Mouse (Mus musculus) spleen, embryonic (tissue): ENCODE results near the gene Uvrag.

Experiments used
- CTCF ChIA-PET: fragments of 350-600 bp; sonication (Branson Sonifier 250); formaldehyde crosslinking; loops from one replicate; lab custom pipeline; 2022; lab: Charles Lee

Uvrag gene

DNA sequence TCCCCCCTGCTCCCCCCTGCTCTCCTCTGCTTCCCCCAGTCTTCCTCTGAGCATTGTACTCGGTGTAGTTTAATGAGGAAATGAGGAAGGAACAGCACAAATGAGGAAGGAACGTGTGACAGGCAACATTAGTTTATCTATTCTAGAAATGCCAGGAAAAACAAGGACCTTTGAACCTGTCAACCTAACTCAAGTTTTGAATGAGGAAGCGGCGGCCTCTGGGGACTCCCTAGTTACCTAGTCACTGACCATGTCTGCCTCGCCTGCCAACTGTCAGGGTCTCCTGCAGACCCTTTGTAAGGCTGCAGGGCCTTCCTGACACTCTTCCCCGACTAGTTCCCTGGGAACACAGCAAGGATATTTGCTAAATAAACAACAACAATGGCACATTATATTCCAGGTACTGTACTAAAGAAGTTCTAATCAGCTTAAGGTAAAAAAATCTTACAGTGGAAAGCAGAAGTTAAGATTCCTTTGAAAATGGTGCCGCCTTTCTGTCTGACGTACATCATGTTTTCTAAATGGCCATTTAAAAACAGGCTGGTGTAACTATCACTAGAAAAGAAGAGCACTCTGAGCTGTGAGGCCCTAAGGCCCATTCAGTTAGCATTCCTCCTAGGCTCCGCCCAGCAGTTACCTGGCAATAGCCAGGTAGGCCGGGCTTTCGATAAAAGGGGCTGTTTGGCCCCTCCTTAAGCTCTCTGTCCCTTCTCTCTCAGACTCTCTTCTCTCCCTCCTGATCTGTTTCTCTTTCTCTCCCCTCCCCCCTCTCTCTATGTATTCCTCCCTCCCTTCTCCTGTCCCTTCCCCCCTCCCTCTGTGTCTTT is 39.0 kb downstream of the Uvrag start:
- CTCF ChIA-PET, result no interaction called here

DNA sequence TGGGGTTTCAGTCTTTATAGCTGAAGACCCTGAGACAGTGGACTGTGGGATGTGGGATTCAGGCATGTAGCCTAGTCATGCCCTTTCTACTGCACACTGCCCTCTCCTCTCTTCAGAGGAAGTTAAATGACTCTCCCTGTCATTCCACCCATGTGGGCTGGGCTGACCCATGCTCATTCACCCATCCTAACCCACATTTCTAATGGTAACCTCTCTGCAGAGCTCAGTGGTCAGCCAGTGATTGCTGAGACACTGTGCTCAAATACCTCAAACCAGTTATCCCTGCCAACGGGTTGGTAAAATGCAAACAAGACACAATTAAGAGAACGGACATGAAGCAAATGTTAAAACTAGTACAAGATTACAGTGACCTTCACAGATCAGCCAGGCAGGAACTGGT is 39.9 kb downstream of the Uvrag start:
- CTCF ChIA-PET, result interaction anchor here (0.6 kb wide), 2 partner anchors 14 to 1340 kb away, joined by 3 to 4 read pairs; no protein-coding TSS in a partner anchor

DNA sequence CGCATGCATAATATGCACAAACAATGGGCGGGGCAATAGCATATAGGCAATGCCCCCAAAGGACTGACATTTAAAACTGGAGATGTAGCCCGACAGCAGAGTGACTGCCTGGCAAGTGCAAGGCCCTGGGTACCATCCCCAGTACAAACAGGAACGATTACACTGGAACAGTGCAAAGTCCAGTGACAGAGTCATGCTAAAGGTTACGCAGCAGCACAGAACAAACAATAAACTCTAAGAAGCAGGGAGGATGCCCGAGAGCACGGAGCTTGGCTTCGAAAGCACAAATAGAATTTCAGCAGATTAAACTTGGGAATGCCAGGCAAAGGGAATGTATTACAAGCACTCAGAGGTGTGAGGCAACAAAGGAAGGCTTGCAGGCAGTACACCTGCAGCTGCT is 40.4 kb downstream of the Uvrag start:
- CTCF ChIA-PET, result interaction anchor here (0.6 kb wide), 2 partner anchors 14 to 1340 kb away, joined by 3 to 4 read pairs; no protein-coding TSS in a partner anchor

DNA sequence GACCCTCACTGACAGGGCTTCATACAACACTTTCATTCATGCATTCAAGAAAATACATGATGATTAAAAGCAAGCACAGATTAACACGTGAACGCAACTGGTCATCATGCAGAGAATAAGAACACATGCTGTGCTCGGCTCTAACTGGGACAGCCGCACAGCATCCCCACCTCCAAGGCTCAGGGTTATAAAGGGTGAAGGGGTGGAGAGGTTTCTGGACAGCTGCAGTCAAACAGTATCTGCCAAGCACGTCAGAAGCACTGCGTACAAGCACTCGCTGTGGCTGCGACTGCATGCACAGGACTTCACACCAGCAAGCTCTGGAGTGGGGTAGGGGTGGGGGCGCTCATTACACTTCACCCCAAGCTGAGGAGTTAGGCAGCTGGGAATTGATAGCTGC is 40.9 kb downstream of the Uvrag start:
- CTCF ChIA-PET, result no interaction called here

DNA sequence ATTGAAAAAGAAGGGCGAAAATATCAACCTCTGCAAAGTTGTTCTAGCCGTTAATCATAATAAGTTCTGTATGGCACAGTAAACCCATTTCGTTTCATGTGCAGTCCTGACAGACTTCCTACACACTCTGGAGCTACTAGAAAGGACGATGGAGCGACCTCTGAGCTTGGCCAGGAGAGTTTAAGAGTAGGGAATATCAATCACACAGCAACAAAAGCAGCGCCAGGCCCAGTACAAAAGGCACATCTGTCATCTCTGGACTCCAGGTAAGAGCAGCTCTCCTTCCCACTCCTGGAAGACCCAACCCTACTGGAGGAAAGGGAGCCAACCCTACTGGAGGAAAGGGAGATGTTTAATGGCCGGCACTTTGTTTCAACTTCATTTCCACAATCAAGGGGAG is 43.2 kb downstream of the Uvrag start:
- CTCF ChIA-PET, result interaction anchor here (0.6 kb wide), 1 partner anchor 55 kb away, joined by 3 read pairs; no protein-coding TSS in a partner anchor

DNA sequence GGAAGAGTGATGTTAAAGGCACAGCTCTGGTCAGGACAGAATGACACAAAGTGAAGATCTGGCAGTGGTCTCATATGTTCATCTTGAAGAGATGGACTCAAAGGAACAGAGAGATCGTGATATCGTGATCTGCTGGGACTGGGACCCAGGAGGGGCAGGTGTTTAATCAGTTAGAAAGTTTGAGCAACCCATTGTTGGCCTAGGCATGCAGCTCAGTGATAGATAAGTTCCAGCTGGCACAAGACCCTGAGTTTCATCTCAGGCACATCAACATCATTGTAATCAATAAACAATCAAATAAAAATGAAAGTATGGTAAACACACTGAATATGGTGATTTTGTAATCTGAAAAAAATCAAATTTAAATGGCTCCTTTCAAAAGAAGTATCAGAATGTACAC is 43.8 kb downstream of the Uvrag start:
- CTCF ChIA-PET, result no interaction called here

DNA sequence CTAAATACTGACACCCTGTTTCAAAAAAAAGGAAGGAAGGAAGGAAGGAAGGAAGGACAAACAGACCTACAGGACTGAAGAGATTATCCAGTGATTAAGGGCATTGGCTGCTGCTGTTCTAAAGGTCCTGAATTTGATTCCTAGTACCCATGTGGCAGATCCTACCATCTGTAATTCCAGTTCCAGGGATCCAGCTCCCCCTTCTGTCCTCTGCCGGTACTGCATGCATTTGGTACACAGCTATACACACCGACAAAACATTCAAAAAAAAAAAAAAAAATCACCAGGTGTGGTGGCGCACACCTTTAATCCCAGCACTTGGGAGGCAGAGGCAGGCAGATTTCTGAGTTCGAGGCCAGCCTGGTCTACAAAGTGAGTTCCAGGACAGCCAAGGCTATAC is 45.8 kb downstream of the Uvrag start:
- CTCF ChIA-PET, result interaction anchor here (0.7 kb wide), 1 partner anchor 1766 kb away, joined by 4 read pairs; no protein-coding TSS in a partner anchor

DNA sequence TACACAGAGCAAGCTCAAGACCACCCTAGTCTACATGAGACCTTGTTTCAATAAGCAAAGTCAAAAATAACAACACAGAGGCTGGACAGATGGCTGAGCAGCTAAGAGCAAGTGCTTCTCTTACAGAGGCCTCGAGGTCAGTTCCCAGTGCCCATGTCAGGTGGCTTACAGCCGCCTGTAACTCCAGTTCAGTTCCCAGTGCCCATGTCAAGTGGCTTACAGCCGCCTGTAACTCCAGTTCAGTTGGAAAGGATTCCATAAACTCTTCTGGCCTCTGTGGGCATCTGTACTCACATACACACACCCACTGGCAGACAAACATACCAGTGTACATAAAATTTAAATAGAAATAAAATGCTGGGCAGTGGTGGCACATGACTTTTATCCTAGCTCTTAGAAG is 46.6 kb downstream of the Uvrag start:
- CTCF ChIA-PET, result no interaction called here

DNA sequence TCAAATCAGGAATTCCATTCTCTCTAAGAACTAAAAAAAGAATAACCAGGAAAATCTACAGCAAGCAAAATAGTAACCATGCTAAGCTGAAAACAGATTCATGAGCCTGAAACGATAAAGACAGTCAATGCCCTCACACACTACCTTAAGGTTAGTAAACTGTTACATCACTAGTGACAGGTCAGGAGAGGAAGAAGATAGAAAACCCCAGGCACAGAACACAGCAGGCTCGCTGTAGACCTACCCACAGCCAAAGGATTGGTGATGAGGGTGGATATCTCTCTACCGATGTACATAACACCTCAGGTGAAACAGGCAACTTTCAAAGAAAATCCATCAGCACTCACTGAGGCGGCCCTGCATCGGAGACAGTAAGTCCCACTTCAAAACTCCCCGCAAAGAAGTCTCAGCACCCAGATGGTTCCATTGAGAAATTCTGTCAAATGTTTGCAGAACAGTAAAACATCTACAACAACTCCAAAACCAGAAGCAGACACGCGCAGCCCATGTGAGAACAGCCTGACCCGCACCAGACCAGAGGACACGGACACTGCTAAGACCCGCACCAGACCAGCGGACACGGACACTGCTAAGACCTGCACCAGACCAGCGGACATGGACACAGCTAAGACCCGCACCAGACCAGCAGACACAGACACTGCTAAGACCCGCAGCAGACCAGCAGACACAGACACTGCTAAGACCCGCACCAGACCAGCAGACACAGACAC is 48.9 kb downstream of the Uvrag start:
- CTCF ChIA-PET, result no interaction called here

DNA sequence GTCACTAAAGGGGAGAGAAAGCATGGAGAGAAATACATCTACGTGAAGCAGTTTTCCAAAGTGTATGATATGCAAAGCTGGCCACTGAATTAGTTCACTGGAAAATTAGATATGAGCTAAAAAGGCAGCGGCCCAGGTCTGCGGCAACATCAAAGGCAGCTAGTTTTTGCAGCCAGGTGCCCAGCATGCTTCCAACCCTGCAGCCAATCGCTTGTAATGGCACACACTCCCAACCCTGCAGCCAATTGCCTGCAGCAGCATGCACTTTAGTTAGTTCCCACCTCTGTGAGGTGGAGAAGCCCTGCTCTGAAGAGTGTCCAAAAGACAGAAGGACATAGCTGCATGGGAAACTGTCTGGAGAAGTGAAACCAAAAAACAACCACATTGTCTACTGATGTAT is 51.2 kb downstream of the Uvrag start:
- CTCF ChIA-PET, result no interaction called here

DNA sequence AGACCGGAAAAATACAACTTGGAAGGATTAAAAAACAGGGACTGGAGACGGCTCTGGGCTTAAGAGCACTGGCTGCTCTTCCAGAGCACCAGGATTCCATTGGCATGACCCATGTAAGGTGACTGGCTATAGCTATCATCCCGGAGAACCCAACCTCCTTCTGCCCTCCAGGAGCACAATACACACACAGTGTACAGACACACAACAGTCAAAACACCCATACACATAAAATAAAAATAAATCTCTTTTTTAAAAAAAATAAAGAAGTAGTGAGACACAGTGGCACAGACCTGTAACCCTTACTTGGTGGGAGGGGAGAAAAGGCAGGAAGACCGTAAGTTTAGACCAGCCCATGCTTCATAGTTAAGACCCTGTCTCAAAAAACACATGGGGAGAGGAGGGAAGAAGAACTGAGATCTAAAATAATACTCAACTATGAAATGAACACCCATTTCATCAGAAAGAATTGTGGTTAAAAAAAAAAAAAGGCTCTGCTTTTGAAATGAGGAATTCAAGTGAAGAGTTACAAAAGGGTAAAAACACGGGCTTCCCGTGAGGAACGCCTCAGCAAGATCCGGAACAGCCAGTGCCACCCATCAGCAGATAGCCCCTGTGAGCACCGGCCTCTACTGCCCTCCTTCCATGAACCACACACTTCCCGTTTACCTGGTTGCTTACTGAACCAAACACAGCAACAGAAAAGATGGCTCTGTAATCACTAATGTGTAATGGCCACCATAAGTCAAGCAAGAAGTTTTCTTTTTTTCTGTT is 52.2 kb downstream of the Uvrag start:
- CTCF ChIA-PET, result no interaction called here

DNA sequence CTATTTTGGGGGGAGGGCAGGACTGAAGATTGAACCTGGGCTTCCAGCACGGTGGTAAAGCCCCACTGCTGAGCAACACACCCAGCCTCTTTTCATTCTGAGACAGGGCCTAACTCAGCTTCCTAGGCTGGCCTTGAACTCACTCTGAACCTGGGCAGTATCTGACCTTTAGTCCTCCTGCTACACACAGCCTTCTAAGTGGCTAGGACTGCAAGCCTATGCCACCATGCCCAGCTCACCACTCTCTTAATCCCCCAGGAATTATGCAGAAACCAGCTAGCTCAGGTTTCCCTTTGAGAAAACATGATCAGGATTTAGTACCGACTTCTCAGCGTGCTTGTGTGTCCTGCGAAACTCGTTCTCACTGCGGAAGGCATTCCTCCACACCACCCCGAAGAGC is 53.4 kb downstream of the Uvrag start:
- CTCF ChIA-PET, result no interaction called here

DNA sequence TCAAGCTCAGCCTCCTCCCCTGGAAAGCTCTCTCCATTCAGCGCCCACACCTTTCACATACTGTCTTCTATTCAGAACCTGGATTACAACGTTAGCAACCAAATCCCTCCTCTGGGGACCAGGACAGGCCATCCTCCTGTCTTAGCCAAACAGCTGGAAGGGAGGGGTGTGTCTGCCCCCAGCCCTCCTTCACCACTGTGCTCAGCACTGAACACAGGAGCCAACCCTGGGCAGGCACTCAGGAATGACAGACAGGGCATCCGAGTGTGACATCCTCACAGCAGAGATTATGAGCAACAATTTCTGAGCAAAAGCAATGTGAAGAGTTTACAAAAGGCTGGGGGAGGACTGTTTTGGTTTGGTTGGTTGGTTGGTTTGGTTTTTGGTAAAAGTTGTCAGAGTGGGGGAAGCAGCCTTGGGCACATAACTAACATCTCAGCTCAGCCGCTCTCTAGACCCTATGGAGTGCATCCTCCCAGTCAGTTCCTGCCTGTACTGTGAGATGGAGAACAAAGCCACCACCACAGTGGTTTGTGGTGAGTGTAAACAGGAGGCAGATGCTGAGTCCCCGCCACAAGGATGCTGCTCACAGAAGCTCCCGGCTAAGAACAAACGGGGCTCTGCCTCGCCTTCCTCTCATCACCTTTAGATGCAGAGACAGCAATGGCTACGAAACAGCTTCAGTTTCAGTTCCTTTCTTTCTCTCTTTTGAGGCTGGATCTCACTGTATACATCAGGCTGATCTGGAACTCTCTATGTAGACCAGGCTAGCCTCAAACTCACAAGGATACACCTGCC is 54.1 kb downstream of the Uvrag start:
- CTCF ChIA-PET, result no interaction called here

DNA sequence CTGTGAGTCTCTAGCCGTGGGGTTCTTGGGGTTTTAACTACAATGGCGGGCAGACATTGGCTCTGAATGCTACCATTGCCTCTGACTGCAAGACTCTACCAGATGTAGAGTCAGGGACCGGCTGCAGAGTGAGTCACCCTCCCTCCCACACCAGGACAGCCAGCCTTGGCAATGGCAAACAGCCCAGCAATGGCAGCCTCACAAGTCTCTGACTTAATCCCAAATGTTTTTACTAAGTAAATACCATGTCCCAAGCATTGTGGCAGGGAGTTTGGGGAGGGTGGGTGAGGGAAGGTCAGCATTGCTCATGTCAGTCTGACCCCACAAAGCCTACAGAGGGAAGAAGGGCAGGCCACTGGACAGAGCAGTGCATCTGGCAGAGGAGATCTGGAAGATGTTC is 55.7 kb downstream of the Uvrag start:
- CTCF ChIA-PET, result no interaction called here

DNA sequence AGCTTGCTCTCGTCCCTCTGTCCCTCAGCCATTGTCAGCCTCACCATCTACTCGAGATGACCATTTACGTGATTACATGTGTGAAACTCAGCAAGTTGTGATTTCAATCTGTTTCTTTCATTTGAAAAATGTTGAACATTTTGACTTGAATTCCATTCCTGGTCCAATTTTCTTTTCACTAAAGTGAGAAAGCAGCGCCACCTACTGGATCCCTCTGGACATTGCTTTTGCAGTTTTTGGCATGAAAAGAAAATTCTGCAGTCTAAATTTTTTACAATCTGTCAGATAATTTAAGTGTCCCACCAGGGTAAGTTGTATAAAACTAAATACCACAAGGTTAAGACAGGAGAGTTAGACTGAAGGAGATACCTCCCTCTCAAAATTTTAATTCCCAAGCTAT is 61.4 kb downstream of the Uvrag start:
- CTCF ChIA-PET, result interaction anchor here (0.7 to 1.4 kb wide), 3 partner anchors 28 to 116 kb away, joined by 3 to 6 read pairs (median 4); no protein-coding TSS in a partner anchor

DNA sequence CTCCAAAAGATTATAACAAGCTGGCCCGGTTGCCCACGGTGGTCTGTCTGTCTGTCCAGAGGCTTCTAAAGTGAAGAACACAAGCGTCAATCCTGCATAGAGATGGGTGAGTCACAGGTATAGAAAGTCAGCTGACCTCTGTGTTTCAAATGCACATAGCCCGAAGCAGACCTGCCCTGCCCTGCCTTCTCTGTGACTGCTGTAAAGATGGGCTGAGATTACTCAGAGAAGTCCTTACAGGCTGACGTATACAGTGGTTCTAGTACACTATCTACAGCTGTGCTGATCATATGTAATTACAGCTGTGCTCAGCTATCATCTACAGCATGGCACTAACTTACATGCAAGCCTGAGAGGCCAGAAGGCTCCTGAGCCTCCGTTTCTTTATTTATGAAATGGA is 62.1 kb downstream of the Uvrag start:
- CTCF ChIA-PET, result interaction anchor here (0.7 to 1.4 kb wide), 3 partner anchors 27 to 115 kb away, joined by 3 to 6 read pairs (median 4); no protein-coding TSS in a partner anchor

DNA sequence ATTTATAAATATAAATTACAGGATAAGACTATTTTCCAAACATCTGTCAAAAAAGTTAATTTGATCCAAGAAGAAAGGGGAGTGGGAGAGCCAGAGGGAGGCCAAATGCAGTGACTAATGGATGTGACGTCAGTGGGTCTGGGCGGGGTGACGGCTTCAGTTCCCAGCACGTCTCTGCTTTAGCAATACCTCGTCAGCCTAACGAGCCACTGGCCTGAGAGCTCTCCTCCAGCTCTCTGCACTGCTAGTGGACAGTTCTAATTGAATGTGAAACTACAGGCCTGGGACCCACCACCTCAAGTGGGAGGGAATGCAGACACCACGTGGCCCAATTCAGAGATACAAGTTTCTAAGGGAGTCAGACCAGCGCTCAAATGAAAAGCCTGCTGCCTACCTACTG is 63.7 kb downstream of the Uvrag start:
- CTCF ChIA-PET, result no interaction called here

DNA sequence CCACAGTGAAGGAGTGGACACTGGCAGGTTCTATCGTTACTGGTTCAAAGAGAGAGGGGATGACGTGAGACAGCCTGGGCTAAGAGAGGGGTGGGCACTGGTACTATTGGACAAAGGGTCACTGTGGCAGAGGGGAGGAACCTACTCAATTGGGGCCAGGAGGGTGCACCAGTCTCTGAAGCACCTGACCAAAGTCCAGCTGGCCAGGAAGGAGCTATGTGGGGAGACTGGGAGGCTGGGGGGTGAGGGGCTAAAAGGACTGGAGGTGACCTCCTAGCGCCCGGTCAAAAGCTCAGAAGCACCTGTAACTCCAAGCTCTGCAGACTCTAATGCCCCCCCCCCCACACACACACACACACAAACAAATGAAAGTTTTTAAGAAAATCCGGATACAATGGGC is 65.8 kb downstream of the Uvrag start:
- CTCF ChIA-PET, result interaction anchor here (0.7 kb wide), 1 partner anchor 75 kb away, joined by 15 read pairs; no protein-coding TSS in a partner anchor

DNA sequence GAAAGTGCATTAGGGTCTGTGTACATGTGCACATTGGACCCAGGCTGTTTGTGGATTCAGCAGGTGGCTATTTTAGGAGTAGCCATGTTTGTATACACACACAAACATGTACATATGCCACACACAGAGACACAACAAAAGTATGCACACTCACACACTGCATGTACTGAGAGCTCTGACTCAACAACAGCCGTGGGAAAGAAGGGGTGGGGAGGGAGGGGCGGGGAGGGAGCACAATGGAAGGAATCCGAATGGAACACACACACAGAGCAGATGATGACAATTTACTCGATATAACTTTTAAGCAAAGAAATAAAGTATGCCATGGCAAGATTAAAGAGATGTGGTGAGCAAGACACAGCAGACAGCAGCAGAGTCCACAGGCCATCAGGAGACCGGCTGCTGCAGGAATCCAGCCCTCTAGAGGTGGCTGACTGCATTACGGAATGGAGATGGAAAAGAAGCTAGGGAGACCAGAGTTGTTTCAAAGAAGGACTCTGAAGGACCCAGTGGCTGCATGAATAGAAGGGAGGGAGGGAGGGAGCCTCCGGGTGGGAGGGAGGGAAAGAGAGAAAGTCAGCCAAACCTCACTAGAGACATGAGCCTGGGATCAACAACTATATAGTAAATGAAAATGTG is 67.1 kb downstream of the Uvrag start:
- CTCF ChIA-PET, result interaction anchor here (0.6 kb wide), 1 partner anchor 23 kb away, joined by 3 read pairs; no protein-coding TSS in a partner anchor

DNA sequence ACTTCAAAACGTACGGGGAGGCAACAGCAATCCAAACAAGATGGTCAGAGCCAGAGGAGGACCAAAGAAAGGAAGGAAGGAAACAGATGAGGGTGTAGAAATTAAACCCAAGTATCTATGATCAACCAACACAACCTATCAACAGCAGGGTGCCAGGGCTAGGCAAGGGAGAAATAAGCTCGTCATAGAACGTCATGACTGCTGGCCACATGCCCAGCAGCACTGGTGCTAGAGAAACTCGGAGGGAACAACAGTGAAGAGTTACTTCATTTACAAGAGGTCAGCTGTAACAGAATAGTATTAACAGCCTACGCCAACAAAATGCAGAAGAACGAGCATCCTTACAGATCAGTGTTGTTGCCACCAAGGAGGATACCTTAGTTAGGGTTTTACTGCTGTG is 73.2 kb downstream of the Uvrag start:
- CTCF ChIA-PET, result no interaction called here
